Mouse (Mus musculus) heart, embryonic 13.5 days (tissue): ENCODE data around the gene Cenpu. TPM values are rescaled to one million over a fixed set of nuclear protein-coding genes. Genes with fewer than 3 reads are reported as not detected.
"Not testable (repeated sequence)": the region's sequence is repeated elsewhere in the genome, so short reads cannot be mapped to it uniquely, and the experiment has no call there.

Source experiments
- ATAC-seq: fragments of 200-750 bp; cut with Nextera tagmentation; 2 replicates; pipeline ENCODE4 v1.8.0; 2017; ENCODE audit warnings: moderate TSS enrichment; ENCODE audit not compliant: insufficient number of reproducible peaks, low FRiP score, low TSS enrichment; ENCODE audit errors: extremely low read depth
- H3K27ac ChIP-seq: fragments of 300-500 bp; sonication (generic); replicated peaks from 2 replicates; pipeline ENCODE4 v1.5.1; 2015; ENCODE audit warnings: moderate library complexity, mild to moderate bottlenecking, inconsistent platforms
- H3K27me3 ChIP-seq: fragments of 300-500 bp; sonication (generic); replicated peaks from 2 replicates; pipeline ENCODE4 v1.6.1; 2015; ENCODE audit warnings: mild to moderate bottlenecking, inconsistent platforms
- H3K36me3 ChIP-seq: fragments of 300-500 bp; sonication (generic); 2 replicates; pipeline ENCODE4 v1.6.1; 2015; ENCODE audit warnings: mild to moderate bottlenecking, inconsistent platforms
- H3K4me1 ChIP-seq: fragments of 300-500 bp; sonication (generic); 2 replicates; pipeline ENCODE4 v1.6.1; 2015; ENCODE audit warnings: inconsistent platforms
- H3K4me2 ChIP-seq: fragments of 300-500 bp; sonication (generic); 2 replicates; pipeline ENCODE4 v1.6.1; 2015; ENCODE audit warnings: inconsistent platforms, mild to moderate bottlenecking, moderate library complexity
- H3K4me3 ChIP-seq: fragments of 300-500 bp; sonication (generic); 2 replicates; pipeline ENCODE4 v1.5.1; 2015; ENCODE audit warnings: moderate library complexity, mild to moderate bottlenecking, inconsistent platforms
- H3K9ac ChIP-seq: fragments of 300-500 bp; sonication (generic); 2 replicates; pipeline ENCODE4 v1.6.1; 2015; ENCODE audit warnings: inconsistent platforms, mild to moderate bottlenecking, moderate library complexity
- H3K9me3 ChIP-seq: fragments of 300-500 bp; sonication (generic); 2 replicates; pipeline ENCODE4 v1.6.1; 2016; ENCODE audit warnings: inconsistent platforms
- WGBS: fragments of 180-500 bp; shearing (Covaris S2); methylation state at CpG from one replicate; pipeline ENCODE4 v1.1.7; 2015; ENCODE audit warnings: mixed read lengths; 5-methylcytosine and 5-hydroxymethylcytosine counted together
- polyA plus RNA-seq: library from polyadenylated mRNA; unstranded; fragments of >200 nt; fragmentation: Nextera tagmentation; extraction: Ambion mirVana; gene quantifications from 2 replicates; pipeline ENCODE4 v1.2.1, GENCODE M21; 2015

The Cenpu gene
- polyA plus RNA-seq, 1 experiment from 2014 or later, result 8.7 TPM

- Histone ChIP-seq H3K4me3 (no peak overlapping the region), H3K4me1 (no peaks in the 10 kb centered on the region), H3K9ac (no peak overlapping the region), H3K9me3 (no peaks in the 10 kb centered on the region), H3K36me3 (peaks cover 91% of the 10 kb centered on the region), H3K27ac (no peak overlapping the region), H3K27me3 (no peaks in the 10 kb centered on the region), H3K4me2 (no peak overlapping the region)
- ATAC-seq, result no peak
- 89% methylated on average over 9 of the region's 9 CpGs for WGBS
These were observed 27.0 kb downstream of the Cenpu start for GRCm38 (mm10) chr8:46578794-46579193.

DNA sequence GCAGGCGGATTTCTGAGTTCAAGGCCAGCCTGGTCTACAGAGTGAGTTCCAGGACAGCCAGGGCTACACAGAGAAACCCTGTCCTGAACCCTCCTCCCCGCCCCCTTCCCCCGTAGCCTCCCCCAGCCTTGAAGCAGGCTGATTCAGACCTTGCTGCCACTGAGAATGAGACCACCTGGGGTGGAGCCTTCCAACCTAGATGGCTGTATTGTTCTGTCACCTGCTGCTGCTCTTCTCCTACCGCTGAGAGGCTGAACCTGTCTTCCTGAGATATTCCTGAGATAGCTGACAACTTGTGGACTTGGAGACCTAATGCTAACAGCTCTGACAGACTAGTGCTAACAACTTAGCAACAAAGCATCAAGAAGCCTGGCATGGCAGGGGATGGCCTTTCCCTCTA is 32.5 kb downstream of the Cenpu start:
- 64% methylated on average over 4 of the region's 4 CpGs for WGBS
- not testable (repeated sequence) for ATAC-seq, H3K27me3 ChIP-seq

DNA sequence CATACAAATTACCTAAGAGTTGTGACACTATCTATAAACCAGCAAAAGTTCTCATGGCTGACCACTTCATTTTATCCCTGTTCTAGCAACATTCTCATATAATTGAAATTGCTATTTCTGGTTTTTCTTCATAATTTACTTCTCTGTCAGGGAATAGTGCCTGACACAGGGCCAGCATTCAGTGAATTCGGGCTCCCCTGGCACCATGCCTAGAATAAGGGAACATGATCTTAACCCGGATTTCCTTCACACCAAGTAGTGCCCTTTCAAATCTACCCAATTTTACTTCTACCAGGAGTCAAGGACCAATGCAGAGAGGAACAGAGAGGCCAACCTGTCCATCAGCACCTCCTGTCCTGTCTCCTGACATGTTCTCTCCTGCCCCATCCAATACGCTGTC is 33.7 kb downstream of the Cenpu start:
- no peaks in the 10 kb centered on the region for H3K4me1 ChIP-seq
- H3K27ac ChIP-seq, result no peak overlapping the region
- H3K4me3 ChIP-seq, result no peak overlapping the region
- H3K9ac ChIP-seq, result no peak overlapping the region
- 77% methylated on average over 3 of the region's 3 CpGs for WGBS
- no peaks in the 10 kb centered on the region for H3K9me3 ChIP-seq
- no peaks in the 10 kb centered on the region for H3K27me3 ChIP-seq
- no peak for ATAC-seq
- H3K4me2 ChIP-seq, result no peak overlapping the region
- H3K36me3 ChIP-seq, result peaks cover 44% of the 10 kb centered on the region

More for the DNA sequence above, 32.5 kb downstream of the Cenpu start:
- H3K4me2 ChIP-seq, H3K9ac ChIP-seq, H3K4me3 ChIP-seq, H3K4me1 ChIP-seq, H3K27ac ChIP-seq, H3K9me3 ChIP-seq: not testable (repeated sequence)
- H3K36me3 ChIP-seq, result peaks cover 54% of the 10 kb centered on the region

DNA sequence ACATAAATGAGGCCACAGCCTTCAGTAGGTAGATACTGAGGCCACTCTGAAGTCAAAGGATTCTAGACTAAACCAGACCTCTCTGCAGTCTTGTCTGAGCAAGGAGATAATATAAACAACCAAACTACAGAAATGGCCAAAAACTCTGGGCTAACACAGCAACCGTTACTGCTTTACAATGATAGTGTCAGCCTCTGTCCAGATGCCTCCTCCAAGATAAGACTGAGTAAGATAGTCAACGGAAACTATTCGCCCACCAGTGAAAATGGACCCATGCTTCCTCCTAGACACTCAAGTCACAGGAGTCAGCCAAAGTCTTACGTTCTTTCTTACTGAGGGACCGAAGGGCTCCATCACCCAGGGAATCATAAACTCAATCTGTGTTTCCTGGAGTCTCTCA is 36.1 kb downstream of the Cenpu start:
- 47% methylated on average over 5 of the region's 5 CpGs for WGBS
- Histone ChIP-seq H3K4me1 (no peaks in the 10 kb centered on the region), H3K27ac (no peak overlapping the region), H3K4me2 (no peak overlapping the region), H3K4me3 (no peak overlapping the region), H3K27me3 (no peaks in the 10 kb centered on the region), H3K9me3 (no peaks in the 10 kb centered on the region), H3K9ac (no peak overlapping the region), H3K36me3 (peaks cover 23% of the 10 kb centered on the region)
- ATAC-seq, result no peak

DNA sequence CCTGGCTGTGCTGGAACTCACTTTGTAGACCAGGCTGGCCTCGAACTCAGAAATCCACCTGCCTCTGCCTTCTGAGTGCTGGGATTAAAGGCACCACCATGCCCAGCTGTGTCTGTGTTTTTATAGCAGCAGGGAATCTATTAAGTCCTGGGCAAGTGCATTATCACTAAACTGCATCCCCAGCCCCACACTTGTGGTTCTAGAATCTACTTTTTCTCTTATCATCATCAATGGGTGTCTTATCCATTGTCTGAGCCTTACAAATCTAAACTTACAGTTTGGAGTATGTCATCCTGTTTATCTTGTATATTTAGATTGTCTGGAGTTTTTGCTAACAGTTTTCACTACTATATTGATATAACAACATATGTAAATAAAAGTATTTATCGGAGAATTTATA is 36.8 kb downstream of the Cenpu start:
- peaks cover 23% of the 10 kb centered on the region for H3K36me3 ChIP-seq
- no peak for ATAC-seq
- H3K9me3 ChIP-seq, result no peaks in the 10 kb centered on the region
- no peak overlapping the region for H3K27ac ChIP-seq
- H3K4me1 ChIP-seq, result peaks cover 6% of the 10 kb centered on the region; the same call in 1 of the 2 replicates
- H3K9ac ChIP-seq, result no peak overlapping the region
- 89% methylated on average over 2 of the region's 2 CpGs for WGBS
- H3K4me3 ChIP-seq, result no peak overlapping the region
- no peak overlapping the region for H3K4me2 ChIP-seq
- H3K27me3 ChIP-seq, result no peaks in the 10 kb centered on the region

DNA sequence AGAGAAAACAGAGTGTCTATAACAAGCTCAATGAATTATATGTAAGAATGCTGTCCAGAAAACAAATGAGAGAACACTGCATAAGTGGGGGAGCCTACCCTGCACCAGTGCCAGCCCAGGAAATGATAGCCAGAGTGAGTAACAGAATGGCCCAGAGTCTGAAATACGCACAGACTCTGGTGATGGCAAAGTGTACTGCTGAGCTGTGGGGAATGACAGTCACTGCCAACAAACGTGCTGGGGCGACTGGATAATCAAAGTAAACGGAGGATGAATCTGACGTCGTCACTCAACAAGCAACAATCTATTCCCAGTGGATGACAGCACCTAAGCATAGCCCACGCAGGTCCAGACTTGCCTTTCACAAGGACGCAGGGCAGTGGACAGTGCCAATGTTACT is 41.2 kb downstream of the Cenpu start:
- no peak for ATAC-seq
- Histone ChIP-seq H3K9me3 (no peaks in the 10 kb centered on the region), H3K4me2 (no peak overlapping the region)

DNA sequence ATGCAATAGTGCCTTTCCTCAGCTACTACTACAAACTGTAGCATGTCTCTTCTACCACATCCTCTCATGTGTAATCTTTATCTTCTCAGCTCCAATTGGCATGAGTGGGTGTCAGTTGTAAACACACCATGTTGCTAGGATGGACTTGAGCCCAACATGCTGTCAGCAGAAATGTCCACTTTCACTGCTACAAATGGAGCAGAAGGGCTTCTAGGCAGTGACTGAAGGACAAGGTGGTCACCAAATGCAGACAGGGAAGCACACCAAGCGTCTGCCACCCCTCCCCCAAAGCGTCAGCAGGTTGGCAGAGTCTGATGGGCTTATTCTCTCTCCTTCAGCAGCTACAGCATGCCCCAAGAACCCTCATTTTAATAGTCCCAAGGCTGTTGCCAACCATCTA is 41.9 kb downstream of the Cenpu start:
- Histone ChIP-seq H3K9me3 (no peaks in the 10 kb centered on the region), H3K27me3 (no peaks in the 10 kb centered on the region), H3K4me3 (no peak overlapping the region), H3K4me2 (no peak overlapping the region), H3K27ac (no peak overlapping the region), H3K36me3 (peaks cover 27% of the 10 kb centered on the region), H3K9ac (no peak overlapping the region), H3K4me1 (peaks cover 25% of the 10 kb centered on the region)
- 34% methylated on average over 2 of the region's 2 CpGs for whole genome bisulfite sequencing
- no peak for ATAC-seq

More for the DNA sequence above, 41.2 kb downstream of the Cenpu start:
- H3K4me1 ChIP-seq, result peaks cover 18% of the 10 kb centered on the region
- peaks cover 26% of the 10 kb centered on the region for H3K36me3 ChIP-seq
- H3K27ac ChIP-seq, result no peak overlapping the region
- 59% methylated on average over 8 of the region's 8 CpGs for WGBS
- no peaks in the 10 kb centered on the region for H3K27me3 ChIP-seq
- H3K9ac ChIP-seq, result no peak overlapping the region
- H3K4me3 ChIP-seq, result no peak overlapping the region

DNA sequence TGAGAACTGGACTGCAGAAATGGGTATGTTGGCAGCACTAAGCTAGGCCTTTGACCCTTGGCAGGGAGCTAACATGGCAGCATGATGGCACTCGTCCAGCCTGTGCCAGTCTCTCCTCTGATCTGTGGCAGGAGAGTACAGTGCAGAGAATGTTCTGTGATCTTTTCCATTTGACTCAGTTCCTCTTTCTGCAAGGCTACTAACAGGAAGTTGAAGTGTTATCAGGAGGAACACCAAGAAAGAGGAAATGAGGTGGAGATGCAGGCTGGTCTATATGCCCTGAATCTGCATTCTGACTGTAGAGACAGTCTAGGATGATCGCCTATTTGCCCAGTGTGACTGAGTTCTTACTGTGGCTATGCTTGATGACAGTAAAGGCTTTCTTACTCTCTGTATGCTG is 43.8 kb downstream of the Cenpu start:
- WGBS, result 76% methylated on average over 2 of the region's 2 CpGs
- H3K4me2 ChIP-seq, result no peak overlapping the region
- H3K9me3 ChIP-seq, result no peaks in the 10 kb centered on the region
- peaks cover 22% of the 10 kb centered on the region for H3K36me3 ChIP-seq
- no peak overlapping the region for H3K9ac ChIP-seq
- H3K27ac ChIP-seq, result no peak overlapping the region
- no peaks in the 10 kb centered on the region for H3K27me3 ChIP-seq
- H3K4me1 ChIP-seq, result peaks cover 34% of the 10 kb centered on the region
- ATAC-seq, result no peak
- H3K4me3 ChIP-seq, result no peak overlapping the region

- H3K27ac ChIP-seq, result no peak overlapping the region
- peaks cover 22% of the 10 kb centered on the region for H3K36me3 ChIP-seq
- H3K4me3 ChIP-seq, result no peak overlapping the region
- H3K4me2 ChIP-seq, result no peak overlapping the region
- H3K4me1 ChIP-seq, result peaks cover 44% of the 10 kb centered on the region
- no peak overlapping the region for H3K9ac ChIP-seq
- no peak for ATAC-seq
- no peaks in the 10 kb centered on the region for H3K9me3 ChIP-seq
- 86% methylated on average over 2 of the region's 2 CpGs for WGBS
- H3K27me3 ChIP-seq, result no peaks in the 10 kb centered on the region
These were observed 44.7 kb downstream of the Cenpu start for GRCm38 (mm10) chr8:46596530-46596929.

GRCm38 (mm10) chr8:46597411-46597810 is 45.6 kb downstream of the Cenpu start:
- no peak overlapping the region for H3K4me2 ChIP-seq
- no peak overlapping the region for H3K4me3 ChIP-seq
- no peaks in the 10 kb centered on the region for H3K9me3 ChIP-seq
- ATAC-seq, result no peak
- no peaks in the 10 kb centered on the region for H3K27me3 ChIP-seq
- H3K9ac ChIP-seq, result no peak overlapping the region
- peaks cover 22% of the 10 kb centered on the region for H3K36me3 ChIP-seq
- peaks cover 44% of the 10 kb centered on the region for H3K4me1 ChIP-seq
- 58% methylated on average over 2 of the region's 2 CpGs for WGBS
- no peak overlapping the region for H3K27ac ChIP-seq

GRCm38 (mm10) chr8:46598114-46598513 is 46.3 kb downstream of the Cenpu start:
- H3K27ac ChIP-seq, result no peak overlapping the region
- H3K9me3 ChIP-seq, result no peaks in the 10 kb centered on the region
- no peaks in the 10 kb centered on the region for H3K27me3 ChIP-seq
- no peak overlapping the region for H3K4me3 ChIP-seq
- H3K36me3 ChIP-seq, result peaks cover 21% of the 10 kb centered on the region
- no peak for ATAC-seq
- WGBS, result 48% methylated on average over 2 of the region's 2 CpGs
- H3K4me1 ChIP-seq, result peaks cover 43% of the 10 kb centered on the region
- no peak overlapping the region for H3K9ac ChIP-seq
- no peak overlapping the region for H3K4me2 ChIP-seq

DNA sequence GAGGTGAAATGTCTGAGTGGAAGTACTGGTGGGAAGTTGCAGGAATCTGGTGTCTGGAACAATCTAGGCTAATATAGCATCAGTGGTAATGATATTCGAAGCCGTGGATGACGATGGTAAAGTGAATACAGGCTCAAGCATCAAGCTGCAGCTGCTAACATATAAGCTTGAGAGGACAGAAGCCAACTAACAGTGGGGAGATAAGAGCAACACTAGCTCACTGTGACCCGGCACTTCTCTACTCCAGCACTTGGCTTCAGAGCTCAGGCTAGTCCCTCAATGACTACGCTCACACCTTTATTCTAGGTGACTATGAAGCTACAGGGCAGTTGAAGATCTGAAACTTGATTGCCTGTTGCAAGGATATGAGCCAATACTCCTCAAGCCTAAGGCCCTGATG is 46.9 kb downstream of the Cenpu start:
- H3K36me3 ChIP-seq, result peaks cover 21% of the 10 kb centered on the region
- no peak overlapping the region for H3K4me2 ChIP-seq
- H3K9me3 ChIP-seq, result no peaks in the 10 kb centered on the region
- WGBS, result 57% methylated on average over 5 of the region's 5 CpGs
- no peaks in the 10 kb centered on the region for H3K27me3 ChIP-seq
- no peak overlapping the region for H3K27ac ChIP-seq
- no peak overlapping the region for H3K9ac ChIP-seq
- ATAC-seq, result no peak
- no peak overlapping the region for H3K4me3 ChIP-seq
- H3K4me1 ChIP-seq, result peaks cover 36% of the 10 kb centered on the region
